Mouse (Mus musculus) cortical plate, adult 2 months (tissue): ENCODE measurements around the gene Sgms2.

ENCODE experiments used
- CTCF ChIP-seq: fragments of 200-500 bp; IDR thresholded peaks from 2 replicates; pipeline ENCODE4 v1.5.1; 2011; ENCODE audit warnings: mild to moderate bottlenecking, control low read depth, low read length; ENCODE audit not compliant: insufficient read depth; ENCODE audit errors: extremely low read depth
- POLR2A ChIP-seq: fragments of 200-500 bp; IDR thresholded peaks from 2 replicates; pipeline ENCODE4 v1.6.1; 2011; ENCODE audit warnings: mild to moderate bottlenecking, low read length, control low read depth; ENCODE audit not compliant: insufficient read depth; ENCODE audit errors: extremely low read depth

- TF ChIP-seq POLR2A: no peak
- no peak for TF ChIP-seq CTCF
These were observed 10.6 kb downstream of the Sgms2 start for GRCm38 (mm10) chr3:131480659-131481058.
